Mouse (Mus musculus): ENCODE results near the gene 9130008F23Rik.

Gene 9130008F23Rik

DNA sequence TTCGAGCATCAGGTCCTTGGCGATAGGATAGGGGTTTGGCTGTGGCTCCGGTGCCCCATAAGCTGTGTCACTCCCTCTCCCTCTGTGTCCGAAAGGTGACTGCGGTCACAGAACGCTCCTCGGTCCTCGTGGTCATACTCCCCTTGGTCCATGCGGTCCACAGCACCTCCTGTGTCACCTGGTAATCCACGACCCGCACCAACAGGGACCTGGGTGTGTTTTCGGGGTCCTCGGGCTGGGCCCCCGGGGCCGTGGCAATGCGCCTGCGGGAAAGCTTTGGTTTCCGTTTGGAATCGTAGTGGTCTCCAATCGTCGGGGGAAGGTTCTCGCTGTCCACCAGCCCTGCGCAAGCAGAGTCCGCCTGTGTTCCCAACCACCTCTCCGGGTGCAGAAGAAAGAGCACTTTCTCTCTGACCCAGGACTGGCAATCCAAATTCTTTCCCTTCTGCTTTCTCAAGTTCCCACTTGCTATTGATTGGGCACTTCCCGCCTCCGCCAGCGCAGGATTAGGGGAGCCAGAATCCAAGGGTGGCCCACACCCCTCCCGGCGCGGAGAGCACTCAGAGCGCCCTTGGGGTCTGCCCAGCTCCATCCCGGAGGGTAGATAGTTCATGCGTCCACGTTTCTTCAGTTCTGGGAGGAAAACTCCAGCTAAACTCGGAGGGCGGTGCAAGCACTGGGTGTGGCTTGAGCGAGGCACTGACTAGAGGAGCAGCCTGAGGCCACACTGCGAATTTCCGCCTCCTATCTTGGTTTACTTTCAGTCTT is at the start of gene 9130008F23Rik:
Gene 9130008F23Rik (minus strand): TSS at position 636 of the 768 bp plus-strand sequence.
- DNase-seq (ENCODE audit: low spot score), result no peak

GRCm38 (mm10) chr17:40915499-40915898 is 35.1 kb upstream of the 9130008F23Rik start:
- DNase-seq (ENCODE audit: low spot score), result no peak

- no peak for DNase-seq (ENCODE audit: low spot score)
These were observed 33.9 kb upstream of the 9130008F23Rik start, which contains the start of gene Glyatl3 for GRCm38 (mm10) chr17:40914250-40914649. Glyatl3 (minus strand) TSS chr17:40914350.

GRCm38 (mm10) chr17:40904721-40905154 is 24.4 kb upstream of the 9130008F23Rik start:
- no peak for DNase-seq (ENCODE audit: low spot score)

DNA sequence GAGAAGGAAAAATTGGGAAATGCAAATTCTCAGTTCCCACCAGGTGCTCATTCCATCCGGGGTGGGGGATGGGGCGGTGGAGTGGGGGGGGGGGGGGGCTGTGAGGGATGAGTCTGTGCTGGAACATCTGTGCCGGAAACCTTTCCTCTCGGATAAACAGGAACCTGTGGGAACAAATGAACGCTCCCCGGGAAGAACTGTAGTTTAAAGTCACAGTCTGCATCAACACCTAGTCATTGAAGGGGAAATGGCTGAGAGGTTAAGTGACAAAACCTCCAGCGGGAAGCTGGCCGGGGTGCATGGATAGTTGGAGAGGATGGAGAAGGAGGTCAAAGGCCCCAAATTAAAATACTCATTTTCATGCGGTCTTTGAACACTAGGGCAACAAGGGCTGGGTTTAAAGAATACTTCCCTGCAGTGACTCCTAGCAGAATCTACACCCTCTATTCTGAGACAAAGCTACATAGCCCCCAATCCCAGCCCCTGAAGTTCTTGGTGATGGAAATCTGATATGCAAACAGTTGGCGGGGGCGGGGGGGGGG is 23.8 kb upstream of the 9130008F23Rik start:
- DNase-seq (ENCODE audit: low spot score), result no peak

- DNase-seq (ENCODE audit: low spot score), result no peak
These were observed 23.0 kb upstream of the 9130008F23Rik start for GRCm38 (mm10) chr17:40903345-40903744.

- no peak for DNase-seq (ENCODE audit: low spot score)
These were observed 19.5 kb upstream of the 9130008F23Rik start for GRCm38 (mm10) chr17:40899783-40900363.

DNA sequence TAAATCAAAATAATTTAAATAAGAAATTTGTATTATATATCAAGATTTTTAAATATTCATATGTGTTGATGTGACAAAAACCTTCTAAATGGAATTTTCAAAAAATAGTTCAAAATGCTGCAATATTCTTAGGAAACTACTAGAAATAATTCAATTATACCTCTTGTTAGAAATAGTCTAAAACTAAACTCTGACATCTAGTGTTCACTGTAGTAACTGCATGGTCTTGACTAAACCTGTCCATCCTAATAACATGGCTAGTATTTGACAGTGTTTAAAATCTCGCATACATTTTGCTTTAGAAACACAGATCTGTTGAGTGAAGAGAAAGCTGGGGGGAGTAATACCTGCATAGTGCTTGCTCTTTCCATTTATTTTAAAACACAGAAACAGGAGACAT is 16.5 kb upstream of the 9130008F23Rik start:
- DNase-seq (ENCODE audit: low spot score), result no peak

DNA sequence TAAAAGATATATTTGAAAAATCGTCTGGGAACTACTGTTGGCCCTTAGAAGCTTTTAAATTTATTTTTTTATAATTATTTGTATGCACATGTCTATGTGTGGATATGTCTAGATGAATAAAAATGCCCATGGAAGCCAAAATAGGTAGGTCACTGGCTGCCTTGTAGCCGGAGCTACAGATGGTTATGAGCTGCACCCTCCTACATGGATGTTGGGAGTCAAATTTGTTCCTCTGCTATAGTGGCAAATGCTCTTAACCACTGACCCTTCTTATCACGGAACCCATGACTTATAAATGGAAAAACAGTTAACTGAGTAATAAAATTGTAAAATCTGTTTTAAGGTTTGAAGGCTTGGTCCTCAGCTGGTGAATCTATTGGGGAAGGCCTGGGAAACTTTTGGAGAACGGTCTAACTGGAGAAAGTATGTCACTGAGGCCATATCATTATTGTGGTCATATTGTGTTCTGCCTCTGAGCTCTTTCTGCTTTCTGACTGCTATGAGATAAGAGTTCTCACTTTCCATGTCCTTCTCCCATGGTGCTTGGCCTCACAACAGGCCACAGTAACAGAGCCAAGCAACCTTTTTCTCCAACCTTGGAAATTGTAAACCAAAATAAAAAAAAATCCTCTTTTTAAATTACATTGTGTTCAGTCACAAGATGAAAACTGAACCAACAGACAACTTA is 7.6 kb upstream of the 9130008F23Rik start:
- DNase-seq (ENCODE audit: low spot score), result no peak

DNA sequence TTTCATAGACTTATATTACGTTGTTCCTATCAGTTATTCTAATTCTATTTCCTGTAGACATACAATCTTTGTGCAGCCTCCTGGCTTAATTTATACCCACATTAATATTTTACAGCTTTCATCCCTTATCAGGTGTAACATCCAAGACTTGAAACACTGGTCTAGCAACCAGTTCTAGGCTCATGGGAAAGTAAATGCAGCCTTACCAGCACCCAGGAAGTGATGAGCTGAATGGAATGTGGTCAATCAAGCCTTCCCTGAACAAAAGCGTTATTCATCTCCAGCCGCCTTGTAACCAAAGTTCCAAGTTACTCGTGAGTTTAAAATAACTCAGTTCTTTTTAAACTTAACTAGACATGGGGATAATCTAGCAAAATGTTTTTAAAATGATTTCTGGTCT is 4.8 kb upstream of the 9130008F23Rik start:
- no peak for DNase-seq (ENCODE audit: low spot score)

DNA sequence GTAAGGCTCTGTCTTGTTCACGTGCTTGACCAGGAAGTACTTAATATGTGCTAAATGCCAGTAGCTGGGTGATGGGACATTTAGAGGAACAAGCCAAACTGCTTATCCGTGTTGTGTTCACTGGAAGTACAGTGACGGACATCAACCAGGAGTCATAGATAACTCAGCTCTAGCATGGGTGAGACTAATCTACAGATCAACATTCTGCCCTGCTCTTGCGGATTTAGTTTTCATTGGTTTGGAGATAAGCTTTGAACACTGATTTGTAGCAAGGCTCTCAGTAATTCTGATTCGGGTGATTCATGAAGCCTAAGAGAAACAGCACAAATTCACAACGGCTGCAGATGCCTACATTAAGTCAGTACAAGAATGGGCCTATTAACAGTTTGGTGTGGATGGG is 1.8 kb upstream of the 9130008F23Rik start:
- no peak for DNase-seq (ENCODE audit: low spot score)

- no peak for DNase-seq (ENCODE audit: low spot score)
These were observed 833 bp downstream of the 9130008F23Rik start for GRCm38 (mm10) chr17:40879528-40879923.

DNA sequence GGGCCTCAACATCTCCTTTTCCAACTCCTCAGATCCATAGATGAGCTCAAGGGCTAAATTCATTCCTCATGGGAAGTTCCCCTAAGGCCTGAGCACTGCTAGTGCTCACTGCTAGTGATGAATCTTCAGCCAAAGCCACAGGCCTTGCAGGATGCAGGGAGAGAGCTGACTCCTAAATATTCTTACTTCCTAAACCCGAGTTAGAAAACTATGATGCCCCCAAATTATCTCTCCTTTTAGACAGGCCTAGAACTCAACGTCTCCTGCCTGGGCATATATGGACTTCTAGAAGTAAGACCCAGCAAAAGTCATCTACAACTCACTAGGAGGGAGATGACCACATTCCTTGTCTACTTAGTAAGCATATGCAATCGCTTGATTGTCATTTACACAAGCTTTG is 2.6 kb downstream of the 9130008F23Rik start:
- no peak for DNase-seq (ENCODE audit: low spot score)

DNA sequence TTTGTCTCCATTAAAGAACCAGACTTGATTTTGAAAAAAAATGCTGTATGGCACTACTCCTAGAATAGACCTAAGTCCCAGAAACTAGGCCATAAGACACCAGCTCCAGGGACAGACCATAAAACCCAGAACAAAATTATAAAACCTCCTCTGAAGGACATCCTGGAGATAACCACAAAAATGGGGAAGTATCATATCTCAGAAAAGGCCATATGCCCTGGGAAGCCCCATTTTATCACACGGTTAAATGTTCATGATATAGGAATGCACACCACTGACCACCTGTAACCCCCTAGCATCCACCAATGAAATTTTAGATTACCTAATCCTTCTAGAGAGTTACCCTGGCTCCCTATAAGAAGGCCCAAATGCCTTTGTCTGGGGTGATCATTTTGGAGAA is 4.8 kb downstream of the 9130008F23Rik start:
- DNase-seq (ENCODE audit: low spot score), result no peak

GRCm38 (mm10) chr17:40874701-40875100 is 5.7 kb downstream of the 9130008F23Rik start:
- DNase-seq (ENCODE audit: low spot score), result no peak

- no peak for DNase-seq (ENCODE audit: low spot score)
These were observed 6.8 kb downstream of the 9130008F23Rik start for GRCm38 (mm10) chr17:40873582-40874011.

DNA sequence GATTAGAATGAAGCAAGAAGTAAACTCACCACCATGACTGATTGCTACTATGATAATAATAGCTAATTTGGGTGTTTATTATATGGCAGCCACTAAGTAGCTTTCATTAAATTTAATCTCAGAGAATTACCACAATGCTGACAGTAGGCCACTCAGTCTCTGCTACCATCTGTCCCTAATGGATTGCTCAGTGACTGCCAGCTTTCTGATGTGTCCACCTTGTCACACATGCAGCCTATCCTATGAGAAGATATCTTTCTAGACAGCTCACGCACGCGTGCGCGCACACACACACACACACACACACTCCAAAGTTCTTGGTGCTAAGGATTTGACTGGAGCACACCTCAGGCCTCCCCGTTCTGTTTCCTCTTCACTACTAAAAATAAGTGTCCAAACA is 7.7 kb downstream of the 9130008F23Rik start:
- no peak for DNase-seq (ENCODE audit: low spot score)

DNA sequence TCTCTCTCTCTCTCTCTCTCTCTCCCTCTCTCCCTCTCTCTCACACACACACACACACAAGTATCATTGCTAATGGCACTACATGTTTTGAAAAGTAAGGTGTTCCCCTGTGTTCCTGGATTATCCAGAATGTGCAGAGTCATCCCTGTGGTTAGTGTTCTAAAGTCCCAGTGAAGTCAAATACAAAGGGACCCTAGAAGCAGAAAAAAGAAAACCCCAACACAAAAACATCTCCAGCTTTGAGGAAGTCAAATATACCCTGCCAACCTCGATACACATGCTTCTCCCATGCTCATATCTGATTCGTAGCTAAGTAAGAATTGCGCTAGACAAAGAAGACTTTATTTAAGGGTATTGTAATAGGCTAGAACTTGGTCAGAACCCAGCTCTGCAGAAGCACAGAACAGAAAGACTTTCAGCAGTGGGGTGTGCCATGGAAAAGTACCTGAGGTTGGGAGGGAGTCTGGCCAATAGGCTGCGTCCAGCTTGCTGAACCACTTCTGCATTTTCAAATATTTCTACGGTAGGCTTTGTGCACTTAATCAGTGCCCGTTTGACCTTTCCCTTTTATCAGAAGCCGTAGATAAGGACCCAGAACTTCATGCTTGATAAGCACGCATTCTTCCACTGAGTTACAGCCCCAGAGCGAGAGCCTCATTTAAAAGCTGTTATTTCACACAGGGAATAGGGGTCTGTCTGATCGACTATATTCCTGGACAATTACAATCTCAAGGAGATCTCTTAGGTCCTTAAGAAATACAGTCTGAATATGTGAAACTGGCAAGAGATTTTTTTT is 11.2 kb downstream of the 9130008F23Rik start:
- DNase-seq (ENCODE audit: low spot score), result no peak

DNA sequence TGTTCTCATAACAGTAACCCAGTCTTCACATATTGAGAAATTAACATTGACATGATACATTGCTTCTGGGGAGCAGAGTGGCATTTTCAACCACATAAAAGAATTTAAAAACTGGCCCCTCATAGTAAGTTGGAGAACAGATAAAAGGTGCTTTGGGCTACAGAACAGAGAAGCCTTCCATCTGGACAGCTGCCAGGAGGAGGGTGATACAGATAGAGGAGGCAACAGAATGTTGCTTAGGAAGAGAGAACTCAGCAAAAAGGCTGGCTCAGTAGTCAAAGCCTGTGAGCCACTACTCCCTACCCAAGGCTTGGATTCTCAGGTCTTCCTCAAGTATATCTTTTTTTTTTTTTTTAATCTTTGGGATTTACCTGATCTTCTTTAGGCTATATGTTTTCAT is 25.3 kb downstream of the 9130008F23Rik start:
- no peak for DNase-seq (ENCODE audit: low spot score)

DNA sequence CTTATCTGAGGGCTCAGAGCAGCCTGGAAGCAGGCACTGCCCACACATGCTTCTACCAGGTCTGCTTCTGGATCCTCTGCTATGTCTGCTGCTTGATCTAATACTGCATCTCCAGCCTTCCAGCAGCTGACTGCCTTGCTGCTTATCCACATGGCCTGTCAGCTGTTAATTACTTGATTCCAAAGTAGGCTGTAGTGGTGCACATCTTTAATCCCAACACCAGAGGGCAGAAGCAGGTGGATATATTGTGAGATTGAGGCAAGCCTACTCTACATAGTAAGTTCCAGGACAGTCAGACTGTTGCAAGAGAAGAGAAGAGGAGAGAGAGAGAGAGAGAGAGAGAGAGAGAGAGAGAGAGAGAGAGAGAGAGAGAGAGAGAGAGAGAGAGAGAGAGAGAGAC is 43.1 kb downstream of the 9130008F23Rik start:
- DNase-seq (ENCODE audit: low spot score), result no peak

DNA sequence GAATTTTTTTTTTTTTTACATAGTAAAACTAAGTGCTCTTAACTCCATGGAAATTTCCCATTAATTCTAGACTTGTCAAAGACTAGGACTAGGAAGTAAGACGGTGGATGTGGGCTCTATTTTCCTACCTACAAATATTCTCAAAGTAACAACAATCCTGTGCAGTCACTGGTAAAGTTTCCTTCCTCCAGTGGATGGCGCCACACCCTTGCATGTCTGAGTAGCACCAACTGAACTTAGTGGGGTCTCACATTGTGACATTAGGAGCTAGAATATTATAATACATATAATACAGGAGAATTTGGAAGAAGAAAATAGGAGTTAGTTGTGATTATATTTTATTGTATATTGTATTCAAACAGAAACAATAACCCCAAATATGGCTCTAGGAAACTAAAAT is 48.5 kb downstream of the 9130008F23Rik start:
- no peak for DNase-seq (ENCODE audit: low spot score)

All from layer of hippocampus, adult 11-12 months (tissue).